Mouse (Mus musculus) kidney, postnatal 10 days (tissue): ENCODE measurements at regions not wholly inside any gene's neighbourhood (a gene's known extent, or its start where the extent isn't known, plus 50 kb on each side); places are given as distances from the start of the nearest gene placed in this dataset.

Experiments
- DNase-seq: peaks from one replicate; pipeline ENCODE4 v3.0.0; 2021; ENCODE audit warnings: mixed read lengths

DNA sequence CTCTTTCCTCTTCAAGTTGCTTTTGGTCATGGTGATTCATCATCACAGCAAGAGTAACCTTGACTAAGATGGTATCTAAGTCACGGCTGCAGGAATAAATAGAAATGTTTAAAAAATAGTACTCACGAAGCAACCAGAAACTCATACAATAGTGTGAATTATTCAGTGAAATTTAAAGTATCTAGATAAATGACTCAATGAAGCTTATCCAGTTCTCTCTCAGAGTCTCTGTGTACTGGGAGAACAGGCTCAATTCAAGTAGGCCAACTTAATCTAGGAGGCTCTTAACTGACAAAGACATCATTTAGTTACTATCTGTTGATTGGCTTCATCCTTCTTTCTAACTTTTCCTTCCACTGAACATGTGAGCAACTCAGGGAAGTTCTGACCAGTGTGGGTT lies 175.5 kb upstream of the Pcdh15 start:
- DNase-seq = no peak

DNA sequence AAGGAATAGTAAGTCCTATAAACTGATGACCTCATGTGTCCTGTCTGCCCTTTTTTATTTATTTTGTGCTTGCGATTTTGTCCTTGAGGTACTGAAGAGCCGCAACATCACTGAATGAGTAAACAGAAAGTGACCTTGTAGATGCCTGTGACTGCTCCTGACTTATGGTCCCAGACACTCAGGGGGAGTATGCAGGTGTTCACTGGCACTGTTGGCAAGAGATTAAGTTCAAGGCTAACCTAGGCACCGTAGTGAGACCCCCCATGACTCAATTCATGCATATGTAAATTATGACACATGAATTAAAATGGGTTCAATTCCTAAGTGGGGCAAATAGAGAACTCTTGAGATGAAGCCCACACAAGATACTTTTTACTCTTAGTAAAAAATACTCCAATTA lies 142.2 kb upstream of the Pcdh15 start:
- no peak for DNase-seq

DNA sequence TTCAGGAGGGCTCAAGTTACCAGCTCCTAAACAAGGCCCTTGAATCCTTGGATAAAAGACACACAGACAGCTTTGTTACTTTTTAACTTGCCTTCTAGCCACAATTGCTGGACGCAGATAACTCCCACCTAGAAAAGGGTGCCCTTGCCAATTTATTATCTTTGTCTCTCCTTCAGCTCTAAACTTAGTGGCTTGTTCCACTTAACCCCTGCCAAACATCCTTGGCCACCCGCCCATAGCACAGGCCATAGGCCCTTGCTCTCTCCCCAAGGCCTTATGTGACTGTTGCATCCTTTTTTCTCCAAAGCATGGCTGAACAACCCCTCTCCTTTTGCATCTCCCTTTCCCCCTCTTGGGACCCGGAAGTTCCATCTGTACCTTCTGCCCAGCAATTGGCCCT lies 139.1 kb upstream of the Pcdh15 start:
- no peak for DNase-seq

DNA sequence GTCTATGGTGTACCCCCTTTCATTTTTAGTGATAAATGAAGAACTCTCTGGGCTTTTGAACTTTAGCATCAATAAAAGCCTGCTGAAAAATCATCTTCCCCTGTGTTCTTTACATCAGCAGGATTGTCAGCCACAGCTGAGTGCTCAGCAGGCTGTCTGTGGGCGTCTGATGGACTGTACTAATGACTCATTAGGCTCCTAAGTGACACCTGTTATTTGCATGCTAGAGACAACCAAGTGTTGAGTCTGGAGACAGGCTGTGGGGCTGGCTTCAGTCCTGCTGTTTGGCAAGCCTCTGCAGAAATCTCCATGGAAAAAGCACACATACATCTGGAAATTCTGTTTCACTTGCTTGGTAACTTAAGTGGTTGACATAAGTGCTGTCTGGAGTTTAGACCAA lies 117.8 kb upstream of the Pcdh15 start:
- DNase-seq = no peak

DNA sequence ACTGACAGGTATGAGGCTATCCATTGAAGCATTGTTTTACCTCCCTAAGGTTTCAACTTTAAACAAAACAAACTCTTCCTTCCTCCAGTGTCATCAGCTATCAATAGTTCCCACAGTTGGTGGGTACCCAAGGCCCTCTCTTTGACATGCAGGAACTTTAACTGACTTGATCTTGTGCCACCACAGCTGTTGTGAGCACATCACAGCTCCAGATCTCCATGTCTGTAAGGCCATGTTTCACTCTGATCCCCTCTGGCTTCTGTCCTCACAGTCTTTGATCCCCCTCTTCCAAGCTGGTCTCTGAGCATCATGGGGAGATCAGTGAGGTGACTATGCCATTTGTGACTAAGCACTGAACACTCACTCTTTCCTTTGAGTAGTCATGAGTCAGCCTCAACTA lies 110.8 kb upstream of the Pcdh15 start:
- DNase-seq = no peak

DNA sequence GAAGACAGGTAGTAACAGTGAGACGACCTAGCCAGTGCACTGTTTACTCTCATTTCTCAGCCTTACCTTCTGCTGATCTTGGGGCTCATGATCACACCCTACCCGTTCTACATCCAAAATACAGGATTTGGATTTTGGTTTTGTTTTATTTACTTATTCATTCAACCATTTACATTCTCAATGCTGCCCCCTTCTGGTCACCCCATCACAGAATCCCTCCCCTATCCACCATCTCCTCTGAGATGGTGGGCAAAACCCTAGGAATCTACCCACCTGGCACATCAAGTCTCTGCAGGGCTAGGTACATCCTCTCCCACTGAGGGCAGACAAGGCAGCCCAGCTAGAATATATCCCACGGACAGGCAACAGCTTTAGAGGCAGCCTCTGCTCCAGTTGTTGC lies 88.2 kb upstream of the Pcdh15 start:
- peak; percentile 8 for DNase-seq

DNA sequence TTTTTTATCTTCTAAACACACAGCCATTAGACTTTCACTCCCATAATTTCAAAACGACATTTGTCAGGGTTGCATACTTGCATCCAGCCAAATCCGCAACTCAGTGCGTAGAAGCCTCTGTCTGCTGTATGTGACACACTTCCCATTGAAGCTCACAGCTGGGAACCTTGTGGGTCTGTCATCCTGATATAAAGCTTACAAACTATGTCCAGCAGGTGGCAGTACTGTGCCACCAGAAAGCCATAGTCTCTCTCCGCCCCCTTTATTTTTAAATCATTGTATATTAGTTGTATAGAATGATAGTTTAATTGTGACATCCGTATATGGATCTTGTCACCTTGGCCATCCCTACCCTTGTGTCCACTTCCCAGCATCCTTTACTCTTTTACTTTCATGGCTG lies 87.3 kb upstream of the Pcdh15 start:
- DNase-seq = peak; percentile 5

DNA sequence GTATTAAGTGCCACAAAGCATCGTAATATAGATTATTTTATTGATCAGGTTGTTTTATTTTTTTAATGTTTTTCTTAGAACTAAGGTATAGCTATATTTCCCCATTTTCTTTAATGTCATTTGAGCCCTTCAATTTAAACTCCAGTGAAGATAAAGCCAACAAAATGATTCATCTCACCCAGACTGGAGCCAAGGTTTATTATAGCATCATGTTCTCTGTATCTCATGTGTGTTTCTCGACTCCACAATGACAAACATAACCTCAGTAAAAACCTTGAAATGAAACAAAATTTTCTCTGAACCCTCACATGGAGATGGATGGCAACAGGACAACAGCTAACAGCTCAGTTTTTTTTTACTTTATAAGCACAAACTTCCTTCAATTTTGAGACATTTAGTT lies 61.7 kb upstream of the Pcdh15 start:
- DNase-seq = no peak

DNA sequence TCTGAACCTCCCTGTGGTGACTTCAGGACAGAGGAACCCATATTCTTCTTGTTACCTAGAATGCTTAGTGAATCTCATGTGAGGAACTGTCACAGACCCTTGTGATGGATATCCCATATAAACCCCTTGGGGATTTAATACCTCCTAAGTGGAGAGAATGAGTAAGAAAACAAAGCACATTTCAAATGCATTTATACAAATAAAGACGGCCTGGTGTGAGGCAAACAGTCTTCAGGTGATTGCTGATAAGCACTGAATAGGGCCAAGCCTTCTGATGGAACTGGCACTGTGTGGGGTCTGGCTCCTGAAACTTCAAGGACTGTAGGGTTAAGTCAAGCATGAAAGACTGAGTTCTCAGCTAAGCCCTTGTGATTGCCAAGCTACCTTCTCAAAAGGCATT lies 59.6 kb upstream of the Pcdh15 start:
- DNase-seq = no peak
